ENCODE assay signal across 10 mouse cellular contexts in the genomic region with DNA sequence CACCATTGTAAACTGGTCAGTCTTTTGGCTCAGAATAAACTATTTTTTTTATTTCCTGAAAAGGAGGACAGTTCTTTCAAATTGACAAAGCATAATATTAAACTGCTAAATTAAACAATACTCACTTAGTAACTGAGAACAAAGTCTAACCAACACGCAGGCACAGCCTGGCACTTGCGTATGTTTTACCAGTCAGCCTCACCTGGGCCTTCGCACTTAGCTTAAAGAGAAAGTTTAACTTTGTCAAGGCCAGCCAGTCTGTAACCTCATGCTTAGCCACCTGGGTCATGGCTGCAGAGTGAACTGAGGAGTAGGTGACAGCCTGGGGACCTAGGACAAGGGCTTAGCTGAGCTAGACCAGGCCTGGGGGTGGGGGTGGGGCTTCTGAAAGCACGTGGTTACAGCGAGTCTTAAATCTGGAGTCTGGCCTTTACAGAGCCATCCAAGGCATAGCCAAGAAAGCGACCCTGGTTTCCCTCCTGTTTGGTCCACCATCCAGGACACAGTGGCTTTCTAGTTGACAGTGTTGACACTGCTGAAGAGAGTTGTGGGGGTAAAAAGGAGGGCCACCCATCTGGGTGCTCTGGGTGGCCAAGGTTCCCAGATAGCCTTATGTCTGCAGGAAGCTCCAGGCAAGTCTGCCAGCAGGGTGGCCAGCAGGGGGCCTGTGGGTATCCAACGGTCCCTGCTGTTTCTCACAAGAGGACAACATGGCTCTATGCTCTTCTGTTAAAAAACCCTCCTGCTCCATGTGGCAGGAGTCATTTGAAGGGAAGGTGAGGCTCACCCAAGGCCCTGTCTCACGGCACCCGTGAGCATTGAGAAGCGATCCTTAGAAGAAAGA. TPM values are rescaled to one million over a fixed set of nuclear protein-coding genes. Genes with fewer than 3 reads are reported as not detected.
A peak's percentile ranks its signal among the peaks of the same experiment; 100 is the strongest.
DNase-seq lines count a peak whose midpoint lies in the region; ATAC-seq and TF ChIP-seq lines count a peak whose summit lies in the region.
"Had no signal": no experiment of that assay in that cellular context is flagged by ENCODE, and none has a peak within 500 bp of the region (broad histone marks: within the 10 kb centered on the region; RNA-seq: fewer than 3 reads in every experiment).

No protein-coding gene starts in this region.

- peak; percentile 29; the same call in 1 of the 2 replicates for TF ChIP-seq CTCF in lung, adult 2 months (IDR thresholded peaks at IDR 0.05; ENCODE audit: insufficient read depth, low read length)

- H3K4me2 ChIP-seq in embryonic facial prominence, embryonic 11.5 days (ENCODE audit: low read depth, low read length): no peak overlapping the region
- no peak overlapping the region for H3K4me2 ChIP-seq in liver, embryonic 16.5 days (ENCODE audit: low read depth, low read length)

- H3K27ac ChIP-seq in embryonic facial prominence, embryonic 11.5 days (replicated peaks; ENCODE audit: low read depth, low read length): no peak overlapping the region
- H3K27ac ChIP-seq in liver, embryonic 16.5 days (ENCODE audit: low read length): no peak overlapping the region

- TF ChIP-seq POLR2A in lung, adult 2 months (IDR thresholded peaks at IDR 0.05; ENCODE audit: borderline replicate concordance, extremely low read depth, low read depth, low read length): no peak

- H3K4me3 ChIP-seq in lung, adult 2 months (replicated peaks; ENCODE audit: extremely low read depth, low read depth, low read length): no peak overlapping the region
- H3K4me3 ChIP-seq in embryonic facial prominence, embryonic 11.5 days (ENCODE audit: low read depth, low read length): no peak overlapping the region
- H3K4me3 ChIP-seq in liver, embryonic 16.5 days (ENCODE audit: low read depth, low read length): no peak overlapping the region

- no peaks in the 10 kb centered on the region for H3K4me1 ChIP-seq in lung, adult 2 months (ENCODE audit: control insufficient read depth, insufficient read depth, low read length)
- H3K4me1 ChIP-seq in embryonic facial prominence, embryonic 11.5 days (ENCODE audit: control insufficient read depth, insufficient read depth, low read length): peaks cover 4% of the 10 kb centered on the region; the same call in 1 of the 2 replicates
- H3K4me1 ChIP-seq in liver, embryonic 16.5 days (ENCODE audit: control insufficient read depth, low read depth, low read length): no peaks in the 10 kb centered on the region; the same call in 1 of the 2 replicates

- WGBS in lung, adult 2 months: 76% methylated on average over 10 of the region's 10 CpGs
- 67% methylated on average over 10 of the region's 10 CpGs for WGBS in embryonic facial prominence, embryonic 11.5 days
- WGBS in liver, embryonic 16.5 days (ENCODE audit: insufficient replicate concordance): 63% methylated on average over 10 of the region's 10 CpGs

- DNase-seq in CD4-positive, CD25-positive, alpha-beta regulatory T cell, adult 2 months (ENCODE audit: low read depth, low spot score): peak; percentile 23
- peak; percentile 16 for DNase-seq in lung, adult 2 months
- DNase-seq in lung, postnatal 25 days (ENCODE audit: low spot score): no peak
- DNase-seq in embryonic facial prominence, embryonic 11.5 days (ENCODE audit: low spot score): peak; percentile 42
- no peak for DNase-seq in spleen, adult 12 weeks (ENCODE audit: low spot score)
- no peak for DNase-seq in spleen, postnatal 36 days (ENCODE audit: low spot score in 2 of 2)

- H3K9me3 ChIP-seq in embryonic facial prominence, embryonic 11.5 days (replicated peaks; ENCODE audit: control insufficient read depth, low read length): no peaks in the 10 kb centered on the region
- no peaks in the 10 kb centered on the region for H3K9me3 ChIP-seq in liver, embryonic 16.5 days (replicated peaks; ENCODE audit: control insufficient read depth, low read length)

- no peak overlapping the region for H3K9ac ChIP-seq in embryonic facial prominence, embryonic 11.5 days (replicated peaks; ENCODE audit: low read length)
- no peak overlapping the region for H3K9ac ChIP-seq in liver, embryonic 16.5 days (ENCODE audit: low read depth, low read length)

- no peaks in the 10 kb centered on the region for H3K36me3 ChIP-seq in embryonic facial prominence, embryonic 11.5 days (replicated peaks; ENCODE audit: control insufficient read depth, insufficient read depth, low read depth, low read length)
- H3K36me3 ChIP-seq in liver, embryonic 16.5 days (ENCODE audit: control insufficient read depth, insufficient read depth): no peaks in the 10 kb centered on the region

- no peak for ATAC-seq in CD4-positive, CD25-positive, alpha-beta regulatory T cell, adult 4 months
- no peak; the same call in 1 of the 2 replicates for ATAC-seq in embryonic facial prominence, embryonic 11.5 days (replicated peaks; ENCODE audit: insufficient number of reproducible peaks, low FRiP score, low TSS enrichment, low read depth)
- ATAC-seq in liver, embryonic 16.5 days (ENCODE audit: low read depth): 0 out of 2 replicates have a peak, but pooled peaks have one; percentile 30

- H3K27me3 ChIP-seq in embryonic facial prominence, embryonic 11.5 days (ENCODE audit: control insufficient read depth, insufficient read depth, low read length): no peaks in the 10 kb centered on the region
- no peaks in the 10 kb centered on the region for H3K27me3 ChIP-seq in liver, embryonic 16.5 days (ENCODE audit: control insufficient read depth, insufficient read depth, low read depth, low read length)

RNA-seq across cellular contexts. Expression of a gene that starts 24.5 kb away (rescaled TPM):
- not detected for polyA plus RNA-seq in CD4-positive, CD25-positive, alpha-beta regulatory T cell, adult 4 months (2017; shearing (Covaris generic))
- polyA plus RNA-seq in lung, adult 2 months (2012; rRNA removed): not detected in 2 replicates
- polyA plus RNA-seq in embryonic facial prominence, embryonic 11.5 days (2014; fragmentation: Nextera tagmentation; extraction: Ambion mirVana): not detected in 2 replicates
- not detected in 2 replicates for polyA plus RNA-seq in liver, embryonic 16.5 days (2015; fragmentation: Nextera tagmentation; extraction: Ambion mirVana)
- polyA plus RNA-seq: C2C12; spleen, adult 2 months had no signal

Comparison
In these comparisons a context has a peak if more than half of its experiments do, and no peak if none do; other contexts are left out.
1. DNase-seq: peak in CD4-positive, CD25-positive, alpha-beta regulatory T cell, adult 2 months (single experiment), lung, adult 2 months (single experiment) and embryonic facial prominence, embryonic 11.5 days (single experiment); none in lung, postnatal 25 days (single experiment), spleen, adult 12 weeks (single experiment) and spleen, postnatal 36 days (0 of 2).